Mouse (Mus musculus) midbrain, postnatal 0 days (tissue): Measurements from ENCODE around the gene Zdhhc6. TPM values are rescaled to one million over a fixed set of nuclear protein-coding genes. Genes with fewer than 3 reads are reported as not detected.

ENCODE experiments used
- ATAC-seq: fragments of 200-750 bp; cut with Nextera tagmentation; 2 replicates; pipeline ENCODE4 v1.8.0; 2017; ENCODE audit warnings: moderate number of reproducible peaks, mild to moderate bottlenecking, moderate TSS enrichment, moderate library complexity; ENCODE audit not compliant: low FRiP score
- DNase-seq: peaks from one replicate; pipeline ENCODE4 v3.0.0-alpha.2; 2015; ENCODE audit warnings: low spot score
- H3K27ac ChIP-seq: fragments of 300-500 bp; sonication (generic); 2 replicates; pipeline ENCODE4 v1.5.1; 2014; ENCODE audit warnings: low read depth, mild to moderate bottlenecking, low read length, mixed read lengths
- H3K27me3 ChIP-seq: fragments of 300-500 bp; sonication (generic); 2 replicates; pipeline ENCODE4 v1.6.1; 2014; ENCODE audit warnings: low read length, control low read depth, mixed read lengths; ENCODE audit not compliant: insufficient read depth
- H3K36me3 ChIP-seq: fragments of 300-500 bp; sonication (generic); 2 replicates; pipeline ENCODE4 v1.6.1; 2014; ENCODE audit warnings: low read length, control low read depth, mixed read lengths; ENCODE audit not compliant: insufficient read depth
- H3K4me1 ChIP-seq: fragments of 300-500 bp; sonication (generic); 2 replicates; pipeline ENCODE4 v1.6.1; 2014; ENCODE audit warnings: mild to moderate bottlenecking, control low read depth, antibody characterized with exemption, low read length, mixed read lengths; ENCODE audit not compliant: insufficient read depth
- H3K4me2 ChIP-seq: fragments of 300-500 bp; sonication (generic); 2 replicates; pipeline ENCODE4 v1.6.1; 2014; ENCODE audit warnings: low read depth, mild to moderate bottlenecking, low read length, mixed read lengths; ENCODE audit not compliant: poor library complexity, severe bottlenecking
- H3K4me3 ChIP-seq: fragments of 300-500 bp; sonication (generic); 2 replicates; pipeline ENCODE4 v1.5.1; 2014; ENCODE audit warnings: low read depth, mild to moderate bottlenecking, low read length, moderate library complexity
- H3K9ac ChIP-seq: fragments of 300-500 bp; sonication (generic); replicated peaks from 2 replicates; pipeline ENCODE4 v1.6.1; 2014; ENCODE audit warnings: mild to moderate bottlenecking, low read length, moderate library complexity, mixed read lengths; ENCODE audit not compliant: poor library complexity, severe bottlenecking
- H3K9me3 ChIP-seq: fragments of 300-500 bp; sonication (generic); 2 replicates; pipeline ENCODE4 v1.6.1; 2016; ENCODE audit warnings: low read length, control low read depth
- CTCF ChIP-seq: IDR thresholded peaks from 2 replicates; pipeline ENCODE4 v1.5.1; 2016; ENCODE audit warnings: antibody characterized with exemption, mild to moderate bottlenecking
- WGBS: fragments of 180-500 bp; shearing (Covaris S2); extraction: QIAGEN DNeasy Blood & Tissue Kit; methylation state at CpG from one replicate; pipeline ENCODE4 v1.1.7; 2014; 5-methylcytosine and 5-hydroxymethylcytosine counted together
- polyA plus RNA-seq: library from polyadenylated mRNA; unstranded; fragments of >200 nt; fragmentation: Nextera tagmentation; extraction: Ambion mirVana; gene quantifications from 2 replicates; pipeline ENCODE4 v1.2.1, GENCODE M21; 2015
- total RNA-seq: library from RNA; depleted of rRNA; stranded (reverse); fragments of >200 nt; gene quantifications from 2 replicates; pipeline ENCODE4 v1.2.3, GENCODE M21; 2014

Gene Zdhhc6
- total and polyA plus RNA-seq, 2 experiments from 2014 or later, result 41.4 to 48.1 TPM

DNA sequence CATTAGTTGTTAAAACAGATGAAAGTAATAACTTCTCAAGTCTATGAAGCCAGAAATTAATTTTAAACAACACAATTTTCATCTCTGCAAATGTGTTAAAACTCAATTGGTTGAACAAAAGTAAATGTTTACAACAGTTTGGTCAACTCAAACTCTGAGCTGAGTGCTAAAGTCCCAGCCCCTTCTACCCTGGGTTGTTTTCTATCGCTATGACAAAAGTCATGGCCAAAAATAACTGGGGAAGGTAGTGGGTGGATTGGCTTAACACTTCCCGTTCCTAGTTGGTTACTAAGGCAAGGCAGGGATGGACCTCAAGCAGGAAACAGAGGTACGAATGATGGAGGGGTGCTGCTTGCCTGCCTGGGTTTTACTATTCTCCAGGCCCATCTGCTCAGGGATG is 39.1 kb downstream of the Zdhhc6 start:
- WGBS, result 89% methylated on average over 3 of the region's 3 CpGs
- Histone ChIP-seq H3K9me3 (no peaks in the 10 kb centered on the region), H3K27me3 (no peaks in the 10 kb centered on the region), H3K4me2 (no peak overlapping the region), H3K36me3 (peaks cover 6% of the 10 kb centered on the region), H3K9ac (no peak overlapping the region), H3K4me1 (no peaks in the 10 kb centered on the region), H3K4me3 (no peak overlapping the region), H3K27ac (no peak overlapping the region)
- DNase-seq, result no peak
- TF ChIP-seq CTCF, result no peak
- no peak for ATAC-seq

DNA sequence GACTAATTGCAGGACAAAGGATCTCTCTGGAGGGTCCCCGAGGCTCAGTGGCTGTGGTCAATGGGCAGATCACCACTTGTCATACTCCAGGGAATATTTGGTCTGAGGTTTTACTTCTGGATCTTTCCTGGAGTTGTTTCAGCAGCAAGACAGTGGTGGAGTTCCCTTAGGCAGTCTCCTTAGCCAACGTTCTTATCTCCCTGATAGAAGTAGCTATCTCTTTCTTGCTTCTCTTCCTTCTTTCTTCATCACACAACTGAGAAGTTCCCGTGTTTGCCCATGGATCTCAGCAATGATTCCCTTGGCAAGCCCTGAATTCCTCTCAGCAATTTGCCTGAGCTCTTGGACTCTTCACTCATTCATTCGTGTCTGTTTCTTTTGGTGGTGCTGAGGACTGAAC is 39.7 kb downstream of the Zdhhc6 start:
- no peak for ATAC-seq
- H3K9ac ChIP-seq, result no peak overlapping the region
- H3K4me1 ChIP-seq, result no peaks in the 10 kb centered on the region
- no peaks in the 10 kb centered on the region for H3K27me3 ChIP-seq
- H3K27ac ChIP-seq, result no peak overlapping the region
- H3K9me3 ChIP-seq, result no peaks in the 10 kb centered on the region
- H3K36me3 ChIP-seq, result peaks cover 6% of the 10 kb centered on the region
- DNase-seq, result no peak
- H3K4me2 ChIP-seq, result no peak overlapping the region
- H3K4me3 ChIP-seq, result no peak overlapping the region
- no peak for TF ChIP-seq CTCF
- 84% methylated on average over 4 of the region's 4 CpGs for WGBS

GRCm38 (mm10) chr19:55273340-55273739 is 42.5 kb downstream of the Zdhhc6 start:
- ATAC-seq (no peak), DNase-seq (no peak)
- no peaks in the 10 kb centered on the region for H3K4me1 ChIP-seq
- WGBS, result 83% methylated on average over 6 of the region's 6 CpGs
- no peak overlapping the region for H3K27ac ChIP-seq
- H3K27me3 ChIP-seq, result no peaks in the 10 kb centered on the region
- TF ChIP-seq CTCF, result no peak
- H3K9me3 ChIP-seq, result no peaks in the 10 kb centered on the region
- H3K4me2 ChIP-seq, result no peak overlapping the region
- H3K4me3 ChIP-seq, result no peak overlapping the region
- no peak overlapping the region for H3K9ac ChIP-seq
- peaks cover 6% of the 10 kb centered on the region for H3K36me3 ChIP-seq

DNA sequence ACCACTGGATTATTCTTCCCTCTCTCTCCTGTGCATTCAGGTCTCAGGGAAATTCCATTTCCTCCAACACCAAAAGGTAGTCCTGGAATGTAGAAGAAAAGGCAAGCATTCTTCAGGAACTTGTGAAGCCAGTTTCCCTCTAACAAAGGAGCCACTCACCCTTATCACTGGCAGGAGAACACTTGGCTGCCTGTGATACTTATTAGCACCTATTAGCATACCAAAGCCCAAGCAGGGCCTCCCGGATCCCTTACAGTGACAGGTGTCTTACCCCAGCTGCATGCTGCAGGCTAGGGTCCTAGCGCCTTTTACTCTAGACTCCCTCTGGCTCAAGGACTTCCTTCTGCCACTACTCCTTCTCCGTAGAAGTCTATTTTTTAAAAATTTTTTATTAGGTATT is 44.4 kb downstream of the Zdhhc6 start:
- H3K4me1 ChIP-seq, result no peaks in the 10 kb centered on the region
- ATAC-seq (no peak), DNase-seq (no peak)
- H3K27me3 ChIP-seq, result no peaks in the 10 kb centered on the region
- TF ChIP-seq CTCF, result no peak
- no peak overlapping the region for H3K4me3 ChIP-seq
- WGBS, result 37% methylated on average over 3 of the region's 3 CpGs
- H3K9me3 ChIP-seq, result no peaks in the 10 kb centered on the region
- no peak overlapping the region for H3K27ac ChIP-seq
- peaks cover 6% of the 10 kb centered on the region for H3K36me3 ChIP-seq
- H3K4me2 ChIP-seq, result no peak overlapping the region
- no peak overlapping the region for H3K9ac ChIP-seq

- DNase-seq, result no peak
- no peak for ATAC-seq
- TF ChIP-seq CTCF, result no peak
- H3K27ac ChIP-seq, result no peak overlapping the region
- H3K4me1 ChIP-seq, result no peaks in the 10 kb centered on the region
- H3K9me3 ChIP-seq, result no peaks in the 10 kb centered on the region
- H3K9ac ChIP-seq, result no peak overlapping the region
- no peak overlapping the region for H3K4me3 ChIP-seq
- H3K4me2 ChIP-seq, result no peak overlapping the region
- WGBS, result 85% methylated on average over 5 of the region's 5 CpGs
- H3K27me3 ChIP-seq, result no peaks in the 10 kb centered on the region
- peaks cover 6% of the 10 kb centered on the region; the same call in 1 of the 2 replicates for H3K36me3 ChIP-seq
These were observed 46.8 kb downstream of the Zdhhc6 start for GRCm38 (mm10) chr19:55269051-55269450.

GRCm38 (mm10) chr19:55268150-55268549 is 47.7 kb downstream of the Zdhhc6 start:
- Histone ChIP-seq H3K4me3 (no peak overlapping the region), H3K4me1 (no peaks in the 10 kb centered on the region), H3K9me3 (no peaks in the 10 kb centered on the region), H3K27me3 (no peaks in the 10 kb centered on the region), H3K9ac (no peak overlapping the region), H3K36me3 (peaks cover 5% of the 10 kb centered on the region; the same call in 1 of the 2 replicates), H3K4me2 (no peak overlapping the region), H3K27ac (no peak overlapping the region)
- WGBS, result 81% methylated on average over 3 of the region's 3 CpGs
- no peak for TF ChIP-seq CTCF
- DNase-seq, result no peak
- ATAC-seq, result no peak

- TF ChIP-seq CTCF, result no peak
- DNase-seq (no peak), ATAC-seq (no peak)
- Histone ChIP-seq H3K27me3 (no peaks in the 10 kb centered on the region), H3K9me3 (no peaks in the 10 kb centered on the region), H3K4me2 (no peak overlapping the region), H3K36me3 (no peaks in the 10 kb centered on the region), H3K27ac (no peak overlapping the region), H3K4me3 (no peak overlapping the region), H3K9ac (no peak overlapping the region), H3K4me1 (no peaks in the 10 kb centered on the region)
- WGBS, result 80% methylated on average over 3 of the region's 3 CpGs
These were observed 49.0 kb downstream of the Zdhhc6 start for GRCm38 (mm10) chr19:55266786-55267185.
